Mouse (Mus musculus): ENCODE data around the gene Rxra.
A peak's percentile ranks its signal among the peaks of the same experiment; 100 is the strongest.

The Rxra gene

DNA sequence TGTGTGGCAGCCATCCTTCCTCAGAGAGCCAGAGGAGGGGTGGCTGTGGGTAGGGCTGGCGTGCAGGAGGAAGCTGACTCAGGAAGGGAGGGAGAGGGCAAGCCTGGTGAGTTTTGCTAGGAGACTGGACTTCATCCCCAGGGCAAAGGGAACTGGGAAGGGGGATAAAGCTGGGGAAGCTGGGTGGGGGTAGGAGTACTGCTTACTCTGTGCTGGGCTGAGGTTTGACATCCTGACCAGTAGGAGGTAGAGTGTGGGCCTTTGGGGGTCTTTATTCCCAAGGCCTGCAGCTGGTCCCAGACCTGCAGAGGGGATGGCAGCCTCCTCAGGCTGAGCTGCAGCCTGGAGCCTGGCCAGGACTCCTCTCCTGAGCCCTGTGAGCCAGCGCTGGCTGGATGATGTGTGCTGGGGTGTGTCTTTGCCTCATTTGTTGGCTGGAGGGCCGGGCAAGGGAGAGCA, 4.6 kb upstream of the Rxra start:
- DNase-seq, result no peak

DNA sequence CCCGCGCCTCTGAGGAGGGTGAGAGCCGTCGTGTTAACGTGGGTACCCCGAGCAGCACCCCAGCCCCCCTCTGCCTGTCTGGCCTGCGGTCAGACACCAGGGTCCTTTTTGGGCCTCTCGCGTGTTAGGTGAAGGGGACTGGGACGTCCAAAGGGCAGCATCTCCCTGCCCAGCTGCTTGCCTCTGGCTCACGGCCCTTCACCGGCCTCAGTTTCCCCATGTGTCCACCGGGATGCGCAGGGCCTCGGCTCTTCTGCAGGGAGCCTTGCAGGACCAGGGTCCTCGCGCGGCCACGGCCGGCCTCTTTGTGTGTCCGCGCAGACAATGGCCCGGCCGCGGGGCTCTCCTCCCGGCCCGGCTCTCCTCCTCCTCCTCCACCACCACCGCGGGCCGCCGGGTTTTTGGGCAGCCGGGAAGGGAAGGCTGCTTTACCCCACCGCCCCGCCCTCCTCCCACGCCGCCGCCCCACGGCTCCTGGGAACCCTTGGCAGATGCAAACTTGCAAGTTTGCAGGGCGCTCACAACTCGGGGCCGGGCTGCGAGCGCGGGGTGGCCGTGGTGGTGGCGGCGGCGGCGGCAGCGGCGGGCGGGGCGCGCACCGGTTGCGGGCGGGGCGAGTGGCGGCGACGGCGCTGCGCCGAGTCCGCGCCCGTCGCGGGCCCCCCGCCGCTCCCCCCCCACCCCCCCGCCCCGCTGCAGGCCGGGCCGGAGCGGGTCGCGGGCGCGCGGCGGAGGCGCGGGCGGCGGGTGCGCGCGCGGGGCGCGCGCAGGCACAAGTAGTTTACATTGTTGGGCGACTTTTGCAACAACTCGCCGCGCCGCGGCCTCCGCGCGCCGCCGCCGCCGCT, 462 bp downstream of the Rxra start:
- DNase-seq, result peak; percentile 48

DNA sequence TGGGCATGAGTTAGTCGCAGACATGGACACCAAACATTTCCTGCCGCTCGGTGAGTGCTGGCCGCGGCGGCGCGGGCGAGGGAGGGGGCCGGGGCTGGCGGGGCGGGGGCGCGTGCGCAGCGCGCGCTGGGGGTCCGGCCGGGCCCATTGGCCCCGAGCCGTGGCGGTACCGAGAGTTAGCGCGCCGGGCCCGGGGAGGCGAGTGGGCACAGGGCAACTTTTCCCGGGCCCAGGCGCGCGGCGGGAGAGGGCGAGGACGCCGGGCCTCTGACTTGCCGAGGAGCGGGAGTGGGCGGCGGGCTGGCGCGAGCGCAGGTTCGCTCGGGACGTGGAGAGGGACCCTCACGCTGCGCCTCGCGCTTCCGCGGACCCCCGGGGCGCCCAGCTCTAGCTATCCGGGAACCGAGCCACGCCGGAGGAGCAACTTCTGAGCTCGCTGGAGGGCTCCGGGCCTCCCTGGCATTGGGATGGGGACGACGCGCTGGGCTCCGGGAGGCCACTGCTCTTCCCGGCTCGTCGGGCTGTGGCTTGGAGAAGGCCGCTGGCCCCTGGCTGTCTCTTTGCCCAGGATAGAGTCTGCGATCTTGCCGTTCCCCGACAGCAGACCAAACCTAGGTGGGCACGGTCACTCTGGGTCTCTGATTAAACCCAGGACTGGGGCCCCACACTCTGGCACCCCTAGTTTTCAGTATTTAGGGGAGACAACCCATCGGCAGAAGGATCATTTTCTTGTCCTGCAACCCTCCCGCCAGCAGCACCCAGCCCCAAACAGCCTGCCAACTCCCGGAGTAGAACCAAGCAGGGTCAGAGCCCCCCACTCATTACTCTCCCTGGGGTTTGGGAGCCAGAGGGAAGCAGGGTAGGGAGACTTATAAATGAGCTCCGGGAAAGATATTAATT, 1.4 kb downstream of the Rxra start:
- peak; percentile 27 for DNase-seq

DNA sequence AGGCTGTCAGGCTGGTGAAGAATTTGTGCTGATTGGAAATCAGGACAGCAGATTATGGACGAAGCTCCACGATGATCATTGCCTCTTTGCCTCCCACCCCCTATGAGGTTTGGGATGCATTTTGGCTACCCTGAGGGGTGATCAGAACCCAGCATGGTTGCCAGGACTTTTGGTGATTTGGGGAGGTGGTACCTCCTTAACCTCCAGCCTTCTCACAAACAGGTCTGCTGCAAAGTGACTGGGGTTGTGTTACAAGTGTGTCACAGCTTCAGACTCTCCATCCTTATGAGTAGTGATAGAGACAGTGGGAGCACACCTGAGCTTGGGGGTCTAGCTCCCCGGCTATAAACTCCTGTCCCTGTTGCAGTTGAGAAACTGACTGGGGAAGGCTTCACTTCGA, 2.1 kb downstream of the Rxra start:
- no peak for DNase-seq

DNA sequence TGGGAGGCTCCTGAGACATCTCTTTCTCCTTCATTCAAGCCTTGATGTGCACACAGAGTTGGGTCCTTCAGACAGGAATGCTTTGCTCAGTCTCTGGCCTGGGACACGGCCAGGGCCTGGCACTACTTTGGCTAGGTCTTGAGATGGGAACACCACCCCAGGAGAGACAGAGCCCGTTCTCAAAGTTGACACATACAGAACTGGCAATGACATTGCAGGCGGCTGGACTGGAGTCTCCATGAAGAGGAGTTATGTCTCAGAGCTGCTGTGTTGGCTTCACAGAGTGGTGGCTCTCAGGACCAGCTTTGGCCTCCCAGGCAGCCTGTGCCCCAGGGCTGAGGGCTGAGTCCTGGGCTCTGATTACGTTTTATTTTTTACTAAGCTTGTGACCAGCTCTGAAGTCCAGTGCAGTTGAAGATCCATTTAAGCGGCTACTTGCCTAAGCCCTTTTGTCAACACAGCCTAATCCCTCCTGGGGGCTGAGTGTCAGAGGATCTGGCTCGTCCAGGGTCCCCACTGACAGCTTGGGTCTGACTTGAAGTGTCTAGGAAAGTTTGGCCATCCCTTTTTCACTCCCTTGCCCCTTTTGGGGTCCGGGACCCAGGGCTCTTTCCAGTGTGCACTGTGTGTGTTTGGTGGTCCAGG, 2.7 kb downstream of the Rxra start:
- no peak for DNase-seq

DNA sequence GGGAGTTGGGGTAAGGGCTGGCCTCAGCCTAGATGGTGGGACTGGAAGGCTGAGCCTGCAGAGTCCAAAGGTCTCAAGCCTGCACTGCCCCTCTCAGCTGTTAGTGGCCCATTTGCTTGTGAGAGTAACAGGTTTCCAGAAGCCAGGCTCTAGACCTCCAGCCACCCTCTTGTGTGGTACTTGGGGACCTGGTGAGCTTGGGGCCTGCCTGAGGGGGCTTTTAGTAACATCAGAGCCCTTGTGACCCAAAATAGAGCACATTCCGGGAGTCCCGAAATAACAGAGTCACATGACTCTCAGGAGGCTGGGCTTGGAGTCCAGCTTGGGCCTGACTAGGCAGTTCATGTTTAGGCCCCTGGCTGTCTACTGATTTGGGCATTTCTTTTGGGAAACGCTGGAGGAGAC, 3.4 kb downstream of the Rxra start:
- no peak for DNase-seq

DNA sequence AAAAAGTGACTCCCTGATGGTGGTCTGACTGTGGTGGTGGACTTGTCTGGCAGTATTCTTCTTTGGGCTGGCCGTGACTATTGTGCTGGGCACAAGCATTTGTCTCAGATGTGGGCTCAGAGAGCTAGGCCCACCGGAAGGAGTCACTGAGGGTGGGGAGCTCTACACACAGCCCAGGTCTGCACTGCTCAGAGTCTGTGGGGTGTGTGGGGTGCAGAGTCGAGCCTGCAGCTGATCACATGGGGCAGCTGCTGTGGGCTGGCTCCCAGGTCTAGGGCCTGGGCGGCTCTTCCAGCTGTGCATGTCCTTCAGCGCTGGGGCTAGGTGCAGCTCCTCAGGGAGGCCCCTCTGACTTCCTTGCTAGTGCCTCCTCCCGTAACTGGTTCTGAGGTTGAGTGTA, 3.8 kb downstream of the Rxra start:
- DNase-seq, result no peak

DNA sequence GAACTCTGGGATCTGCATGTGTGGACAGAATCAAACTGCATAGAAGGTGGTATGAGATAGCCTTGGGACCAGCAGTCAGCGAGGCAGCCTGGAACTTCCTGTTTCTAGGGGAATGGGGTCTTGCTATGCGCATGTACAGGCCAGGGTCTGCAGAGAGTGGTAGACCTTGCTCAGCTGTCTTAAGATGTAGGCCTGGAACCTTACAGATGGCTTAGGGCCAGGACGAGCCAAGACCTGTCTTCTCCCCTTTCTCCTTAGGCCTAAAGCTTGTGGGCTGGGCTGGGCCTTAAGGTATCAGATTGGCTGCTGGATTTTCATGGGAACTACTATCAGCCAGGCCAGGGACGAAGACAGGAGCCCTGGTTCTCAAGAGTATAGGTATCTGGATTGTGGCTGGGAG, 4.4 kb downstream of the Rxra start:
- DNase-seq, result no peak

DNA sequence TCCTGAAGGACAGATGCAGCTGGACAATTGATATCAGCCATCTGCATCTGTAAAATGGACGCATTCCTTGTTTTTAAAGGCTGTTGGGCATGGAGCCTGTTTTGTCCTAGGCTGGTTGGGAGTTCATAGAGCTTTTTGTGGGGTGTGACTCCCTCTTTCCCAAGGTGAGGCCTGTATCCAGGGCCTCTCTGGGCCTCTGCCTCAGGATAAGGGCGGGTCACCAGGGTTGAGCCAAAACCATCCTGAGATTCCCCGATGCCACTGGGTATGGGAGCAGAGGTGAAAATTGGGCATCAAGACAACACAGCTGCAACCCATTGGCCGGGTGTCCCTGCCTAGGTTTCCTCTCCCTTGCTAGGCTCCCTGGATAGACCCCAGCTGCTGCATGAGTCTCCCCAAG, 5.2 kb downstream of the Rxra start:
- DNase-seq, result no peak

DNA sequence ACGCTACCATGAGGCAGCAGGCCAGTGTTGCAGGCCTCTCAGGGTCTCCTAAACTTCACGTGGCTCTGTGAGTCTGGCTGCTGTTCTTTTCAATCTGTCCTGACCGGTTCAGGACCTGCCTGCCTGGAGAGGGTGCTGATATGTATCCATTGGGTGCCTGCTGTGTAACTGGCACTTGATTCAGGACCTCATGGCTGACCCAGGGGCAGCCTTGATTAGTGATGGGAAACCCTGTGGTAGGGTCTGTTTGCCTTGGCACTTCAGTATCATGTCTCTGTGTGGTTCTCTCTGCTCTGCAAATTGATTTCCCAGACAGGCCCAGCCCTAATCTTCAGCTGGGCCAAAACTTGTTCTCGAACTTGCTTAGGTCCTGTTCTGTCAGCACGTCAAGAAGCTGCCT, 5.9 kb downstream of the Rxra start:
- no peak for DNase-seq

DNA sequence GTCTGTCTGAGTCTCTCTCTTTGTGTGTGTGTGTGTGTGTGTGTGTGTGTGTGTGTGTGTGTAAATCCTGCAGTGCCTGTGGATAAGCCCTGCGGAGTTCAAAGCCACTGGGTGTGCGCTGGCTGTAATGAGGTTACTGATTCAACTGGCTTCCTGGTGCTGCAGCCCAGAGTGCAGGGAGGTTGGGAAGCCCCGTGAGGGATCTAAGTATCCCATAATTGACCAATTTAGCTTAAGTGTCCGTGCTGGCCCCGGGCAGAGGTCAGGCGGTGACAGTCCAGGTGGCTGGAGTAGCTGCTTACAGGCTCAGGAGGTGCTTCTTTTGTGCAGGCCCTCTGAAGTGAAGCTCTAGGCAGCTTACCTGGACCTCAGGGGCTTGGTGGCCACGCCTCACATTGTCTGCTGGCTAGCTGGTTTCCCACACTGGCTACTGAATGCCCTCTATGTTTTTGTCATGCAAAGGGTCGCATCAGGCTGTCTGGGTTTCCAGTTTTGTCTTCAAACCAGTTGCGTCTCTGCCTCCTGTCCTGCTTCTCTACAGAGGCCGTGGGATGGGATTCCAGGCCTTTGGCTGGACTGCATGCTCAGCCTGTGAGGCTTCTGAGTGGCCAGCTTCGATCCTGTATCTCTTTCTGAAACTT, 7.9 kb downstream of the Rxra start:
- DNase-seq, result no peak

DNA sequence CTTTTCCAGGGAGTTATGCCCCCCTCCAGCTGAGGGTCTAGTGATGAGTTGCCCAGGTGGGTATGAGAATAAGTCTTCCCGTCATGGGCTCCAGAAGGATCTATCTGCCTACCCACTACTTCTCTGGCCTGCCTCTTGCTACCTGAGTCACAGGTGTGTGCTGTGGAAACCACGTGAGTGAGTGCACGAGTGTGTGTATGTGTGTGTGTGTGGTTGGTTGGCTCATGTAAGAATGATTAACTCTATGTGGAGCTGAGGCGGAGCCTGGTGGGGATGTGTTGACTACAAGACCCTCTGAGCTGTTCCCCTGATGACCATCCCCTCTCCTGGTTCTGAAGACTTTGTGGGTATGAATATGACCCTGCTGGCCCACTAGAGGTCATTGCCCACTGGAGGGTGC, 9.7 kb downstream of the Rxra start:
- no peak for DNase-seq

DNA sequence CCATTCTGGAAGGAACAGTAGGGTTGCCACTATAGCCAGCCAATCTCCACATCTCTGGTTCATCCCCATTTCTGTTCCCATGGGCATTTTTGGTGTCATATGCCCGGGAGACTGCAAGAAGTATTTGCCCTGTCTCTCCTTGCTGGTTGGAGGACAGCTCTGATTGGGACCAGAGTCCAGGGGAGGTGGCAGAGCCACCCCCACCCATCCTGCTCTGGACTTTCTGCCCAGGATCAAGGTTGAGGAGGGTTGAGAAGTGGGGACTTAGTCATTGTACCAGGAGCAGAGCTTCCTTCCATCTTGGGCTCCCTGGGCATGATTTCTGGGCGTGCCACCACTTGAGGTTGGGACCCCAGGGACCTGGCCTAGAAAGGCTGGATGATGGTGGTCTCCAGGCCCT, 10.1 kb downstream of the Rxra start:
- DNase-seq, result no peak

DNA sequence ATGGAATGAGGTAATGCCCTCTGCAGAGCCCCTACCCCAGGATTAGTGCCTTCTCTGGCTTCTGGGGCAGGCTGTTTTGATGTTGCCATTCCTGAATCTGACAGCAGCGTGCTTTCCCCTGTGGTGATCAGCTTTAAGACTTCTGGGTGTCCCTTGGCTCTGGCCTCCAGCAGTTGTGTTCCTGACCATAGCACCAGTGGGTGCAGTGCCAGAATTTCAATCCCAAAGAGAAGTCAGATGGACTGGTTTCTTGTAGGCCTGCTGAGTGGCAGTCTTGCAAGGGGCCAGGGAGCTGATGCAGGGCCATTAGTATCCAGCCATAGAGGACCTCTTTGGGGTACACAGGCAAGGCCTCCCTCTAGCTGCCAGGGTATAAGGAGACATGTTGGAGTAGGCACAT, 10.8 kb downstream of the Rxra start:
- no peak for DNase-seq

DNA sequence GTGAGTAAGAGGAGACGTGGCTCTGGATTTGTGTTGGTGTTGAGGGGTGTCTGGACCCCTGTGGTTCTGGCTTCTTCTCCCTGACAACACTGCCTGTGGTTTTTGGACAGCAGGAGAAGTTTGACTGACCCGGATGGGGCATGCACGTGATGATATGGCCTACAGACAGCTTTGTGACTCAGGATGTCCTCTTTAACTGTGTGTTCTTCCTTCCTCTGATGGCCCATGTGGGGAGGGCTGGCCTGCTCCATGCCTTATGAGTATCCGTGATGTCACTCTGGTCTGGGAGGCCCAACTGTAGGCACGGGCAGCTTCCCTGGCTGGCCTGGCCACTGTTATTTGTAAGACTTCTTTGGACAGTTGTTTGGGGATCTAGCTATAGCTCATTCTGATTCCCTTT, 11.7 kb downstream of the Rxra start:
- no peak for DNase-seq

DNA sequence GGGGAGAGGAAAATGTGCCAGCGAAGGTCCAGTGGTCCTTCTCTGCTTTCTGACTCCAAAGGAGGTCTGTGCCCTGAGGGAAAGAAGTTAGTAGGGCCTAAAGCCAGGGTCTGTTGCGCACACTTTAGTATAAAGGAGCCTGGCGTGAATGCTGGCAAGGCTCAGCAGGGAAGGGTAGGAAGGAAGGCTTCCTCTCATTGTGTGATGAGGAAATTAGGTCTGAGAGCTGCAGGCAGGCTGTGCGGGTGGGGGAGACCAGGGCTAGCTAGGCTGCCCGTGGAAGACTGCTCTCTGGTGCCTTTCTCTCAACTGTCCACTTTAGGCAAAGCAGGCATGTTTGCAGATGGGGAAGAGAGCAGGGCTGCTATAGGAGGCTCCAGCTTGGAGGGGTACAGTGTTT, 14.5 kb downstream of the Rxra start:
- no peak for DNase-seq

DNA sequence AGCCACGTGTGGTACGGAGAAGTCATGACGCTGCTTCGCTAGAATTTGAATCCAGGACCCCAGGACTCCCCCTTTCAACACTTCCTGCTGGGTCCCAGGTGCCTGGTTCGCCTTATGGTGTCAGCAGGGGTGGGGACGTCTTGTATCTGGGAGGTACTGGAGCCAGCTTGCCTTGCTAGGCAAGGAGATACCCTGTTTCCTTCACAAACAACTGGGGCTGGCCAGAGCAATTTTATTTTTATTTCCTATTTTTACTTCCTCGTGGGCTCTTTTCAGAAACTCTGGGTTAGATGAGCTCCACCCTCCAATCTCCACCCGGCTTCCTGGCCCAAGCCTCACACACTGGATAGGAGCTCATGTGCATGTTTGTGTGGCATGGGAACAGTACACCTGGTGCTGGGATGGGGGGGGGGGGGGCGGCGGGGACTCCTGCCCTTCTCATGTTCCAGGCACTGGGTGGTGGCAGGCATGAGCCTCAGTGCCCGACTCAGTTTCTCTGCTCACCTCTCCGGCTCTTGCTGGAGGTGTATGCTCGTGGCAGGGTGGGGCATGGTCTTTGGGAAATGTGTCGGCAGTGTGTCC, 15.0 kb downstream of the Rxra start:
- no peak for DNase-seq

DNA sequence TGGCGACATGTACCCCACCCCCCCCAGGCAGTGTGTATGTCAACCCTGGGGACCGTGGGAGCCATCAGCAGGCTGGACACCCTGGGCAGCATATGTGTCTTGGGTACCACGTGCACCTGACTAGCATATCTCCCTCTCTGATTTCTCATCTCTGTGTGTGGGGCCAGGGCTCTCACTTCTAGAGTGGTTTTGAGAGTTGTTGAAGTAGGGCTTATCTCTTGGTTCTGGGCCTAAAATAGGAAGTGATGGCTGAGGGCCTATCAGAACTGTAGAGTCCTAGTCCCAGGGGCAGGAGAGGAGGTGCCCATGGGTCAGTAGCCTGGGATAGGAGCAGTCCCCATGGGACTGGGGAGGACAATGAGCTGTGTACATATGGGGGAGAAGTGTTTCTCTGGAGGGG, 16.4 kb downstream of the Rxra start:
- DNase-seq, result no peak

DNA sequence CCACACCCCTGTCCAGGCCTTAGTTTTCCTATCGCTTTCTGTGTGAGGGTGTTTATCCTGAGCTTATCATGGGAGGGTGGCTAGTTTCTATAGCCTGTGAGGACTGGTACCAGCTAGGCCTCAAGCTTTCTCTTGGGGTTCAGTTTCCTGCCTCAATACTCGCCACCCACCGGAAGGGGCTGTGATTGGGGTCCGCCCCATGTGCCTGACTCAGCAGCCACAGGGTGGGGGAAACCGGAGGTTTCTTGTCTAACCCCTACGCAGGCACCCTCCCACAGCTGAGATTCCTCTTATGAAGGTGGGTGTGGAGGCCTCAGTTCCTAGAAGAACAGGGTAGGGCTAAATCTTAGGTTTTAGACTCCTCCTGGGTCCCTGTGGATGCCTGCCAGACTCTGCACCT, 17.4 kb downstream of the Rxra start:
- DNase-seq, result no peak

DNA sequence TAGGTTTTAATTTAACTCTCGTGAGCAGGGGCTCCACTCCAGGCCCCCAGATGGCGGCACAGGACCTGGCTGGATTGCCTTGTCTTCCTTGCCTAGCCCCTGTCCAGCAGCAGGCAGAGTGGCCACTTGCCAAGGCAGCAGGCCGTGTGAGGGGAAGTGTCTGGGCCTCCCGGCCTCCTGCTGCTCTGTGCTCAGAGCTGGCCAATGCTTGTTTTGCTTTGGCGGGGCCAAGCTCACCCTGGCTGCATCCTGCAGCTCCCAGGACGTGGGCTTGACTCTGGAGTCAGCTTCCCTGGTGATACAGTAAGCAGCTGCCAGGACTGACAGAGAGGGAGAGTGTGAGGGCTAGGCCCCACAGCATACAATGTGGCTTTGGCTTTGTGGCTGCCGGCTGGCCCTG, 23.3 kb downstream of the Rxra start:
- DNase-seq, result peak; percentile 72

DNA sequence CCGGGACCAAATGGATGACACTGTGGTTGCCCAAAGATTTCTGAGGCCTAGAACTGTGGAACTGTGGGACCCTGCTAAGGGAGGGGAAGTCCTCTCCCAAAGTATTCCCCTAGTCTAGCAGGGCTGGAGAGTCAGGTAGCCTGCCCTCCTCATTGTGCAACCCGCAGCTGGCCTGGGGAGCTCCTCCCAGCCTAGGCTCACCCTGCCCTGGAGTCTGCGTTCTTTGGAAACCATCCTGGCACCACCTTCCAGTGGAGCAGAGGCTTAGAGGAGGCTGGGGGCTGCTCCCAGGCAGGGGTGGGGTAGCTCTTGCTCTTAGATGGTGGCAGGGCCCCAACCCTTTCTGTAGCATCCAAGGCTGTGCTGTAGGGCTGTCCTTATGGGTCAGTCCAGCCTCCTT, 26.0 kb downstream of the Rxra start:
- no peak for DNase-seq

DNA sequence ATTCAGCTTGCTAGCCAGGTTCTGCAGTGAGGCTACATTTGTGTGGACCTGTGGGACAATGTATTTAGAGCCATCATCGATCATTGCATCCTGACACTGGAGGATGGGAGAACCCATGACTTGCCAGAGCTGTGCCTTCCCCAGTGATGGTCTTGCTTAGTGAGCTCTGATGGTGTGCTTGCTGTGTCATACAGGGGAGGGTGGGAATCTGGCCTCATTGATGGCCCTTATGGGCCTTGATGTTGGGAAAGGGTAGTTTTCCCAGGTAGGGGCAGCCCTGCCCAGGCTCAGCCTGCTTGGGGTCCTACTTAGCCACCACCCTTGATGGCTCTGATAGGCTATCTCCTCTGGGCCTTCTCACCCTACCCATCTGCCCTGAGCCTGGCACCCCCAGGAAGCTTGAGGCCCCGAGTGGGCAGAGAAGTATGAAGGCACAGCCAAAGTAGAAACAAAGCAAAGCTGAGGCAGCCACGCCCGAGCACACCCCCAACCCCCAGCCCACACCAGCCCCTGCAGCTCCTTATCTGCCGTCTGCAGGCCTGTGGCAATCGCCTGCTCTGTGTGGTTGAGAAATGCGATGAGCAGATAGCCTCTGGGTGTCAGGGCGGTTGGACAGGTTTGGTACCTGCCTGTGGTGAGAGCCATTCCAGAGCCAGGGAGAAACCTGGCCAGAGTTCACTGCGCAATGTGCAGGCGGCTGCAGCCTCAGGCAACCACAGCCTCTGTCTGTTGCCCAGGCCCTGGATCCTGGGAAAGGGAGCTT, 26.8 kb downstream of the Rxra start:
- DNase-seq, result no peak

All from cerebellum, adult 8-10 months (tissue).